Mouse (Mus musculus) gastrocnemius, adult 18-20 months (tissue): ENCODE measurements around the gene Ltbp1. TPM values are rescaled to one million over a fixed set of nuclear protein-coding genes. Genes with fewer than 3 reads are reported as not detected.
A peak's percentile ranks its signal among the peaks of the same experiment; 100 is the strongest.

ENCODE experiments used
- DNase-seq: peaks from one replicate; pipeline ENCODE4 v3.0.0; 2021; ENCODE audit warnings: low spot score
- total RNA-seq, 2 experiments: library from RNA; stranded (reverse); gene quantifications; 2 replicates each; pipeline ENCODE4 v1.2.3; 2021

Ltbp1 gene
- total RNA-seq, 2 experiments from 2014 or later, result 6.5 to 8.6 TPM

- DNase-seq, result peak; percentile 76
These were observed 548 bp upstream of the Ltbp1 start for GRCm38 (mm10) chr17:75004820-75005219.

GRCm38 (mm10) chr17:75005685-75006680 is 615 bp downstream of the Ltbp1 start:
- DNase-seq, result peak; percentile 34

- no peak for DNase-seq
These were observed 5.6 kb downstream of the Ltbp1 start for GRCm38 (mm10) chr17:75010955-75011354.

- no peak for DNase-seq
These were observed 7.8 kb downstream of the Ltbp1 start for GRCm38 (mm10) chr17:75013211-75013610.

GRCm38 (mm10) chr17:75013868-75014267 is 8.5 kb downstream of the Ltbp1 start:
- no peak for DNase-seq

GRCm38 (mm10) chr17:75014601-75015356 is 9.4 kb downstream of the Ltbp1 start:
- DNase-seq, result no peak

- no peak for DNase-seq
These were observed 10.2 kb downstream of the Ltbp1 start for GRCm38 (mm10) chr17:75015546-75015945.

GRCm38 (mm10) chr17:75017423-75017822 is 12.1 kb downstream of the Ltbp1 start:
- no peak for DNase-seq

GRCm38 (mm10) chr17:75018142-75018541 is 12.8 kb downstream of the Ltbp1 start:
- DNase-seq, result peak; percentile 53

- DNase-seq, result no peak
These were observed 14.7 kb downstream of the Ltbp1 start for GRCm38 (mm10) chr17:75020026-75020425.

- no peak for DNase-seq
These were observed 15.3 kb downstream of the Ltbp1 start for GRCm38 (mm10) chr17:75020619-75021018.

- DNase-seq, result peak; percentile 80
These were observed 22.2 kb downstream of the Ltbp1 start for GRCm38 (mm10) chr17:75027358-75028131.

- no peak for DNase-seq
These were observed 28.0 kb downstream of the Ltbp1 start for GRCm38 (mm10) chr17:75033356-75033755.

GRCm38 (mm10) chr17:75033872-75034615 is 28.7 kb downstream of the Ltbp1 start:
- peak; percentile 36 for DNase-seq

- DNase-seq, result no peak
These were observed 31.5 kb downstream of the Ltbp1 start for GRCm38 (mm10) chr17:75036881-75037280.

GRCm38 (mm10) chr17:75039017-75039416 is 33.6 kb downstream of the Ltbp1 start:
- no peak for DNase-seq

- no peak for DNase-seq
These were observed 44.1 kb downstream of the Ltbp1 start for GRCm38 (mm10) chr17:75049366-75049969.

- DNase-seq, result no peak
These were observed 46.1 kb downstream of the Ltbp1 start for GRCm38 (mm10) chr17:75051440-75051925.

GRCm38 (mm10) chr17:75055235-75055634 is 49.9 kb downstream of the Ltbp1 start:
- DNase-seq, result no peak

- no peak for DNase-seq
These were observed 50.6 kb downstream of the Ltbp1 start for GRCm38 (mm10) chr17:75055961-75056360.
